Comparison of ENCODE assay signal across 10 mouse cellular contexts in genomic region chr12:70360276-70360675, GRCm38 (mm10). TPM values are rescaled to one million over a fixed set of nuclear protein-coding genes. Genes with fewer than 3 reads are reported as not detected.
A peak's percentile ranks its signal among the peaks of the same experiment; 100 is the strongest.
DNase-seq lines count a peak whose midpoint lies in the region; ATAC-seq and TF ChIP-seq lines count a peak whose summit lies in the region.
"Had no signal": no experiment of that assay in that cellular context is flagged by ENCODE, and none has a peak within 500 bp of the region (broad histone marks: within the 10 kb centered on the region; RNA-seq: fewer than 3 reads in every experiment).

No protein-coding gene starts in this region.

- H3K4me1 ChIP-seq in forebrain, postnatal 0 days (ENCODE audit: insufficient read depth): no peaks in the 10 kb centered on the region
- H3K4me1 ChIP-seq in forebrain, embryonic 10.5 days: peaks cover 46% of the 10 kb centered on the region
- peaks cover 10% of the 10 kb centered on the region; the same call in 1 of the 2 replicates for H3K4me1 ChIP-seq in neural tube, embryonic 15.5 days
- 0 out of 2 replicates have a peak, but pooled peaks cover 3% of the 10 kb centered on the region for H3K4me1 ChIP-seq in hindbrain, embryonic 14.5 days (replicated peaks; ENCODE audit: control insufficient read depth, insufficient read depth, low read length)
- H3K4me1 ChIP-seq in midbrain, postnatal 0 days (ENCODE audit: insufficient read depth, low read length): no peaks in the 10 kb centered on the region

- no peak overlapping the region for H3K4me2 ChIP-seq in forebrain, postnatal 0 days (ENCODE audit: low read depth)
- H3K4me2 ChIP-seq in neural tube, embryonic 15.5 days: no peak overlapping the region
- no peak overlapping the region for H3K4me2 ChIP-seq in hindbrain, embryonic 14.5 days (replicated peaks)
- no peak overlapping the region for H3K4me2 ChIP-seq in midbrain, postnatal 0 days (ENCODE audit: low read depth, low read length, poor library complexity, severe bottlenecking)

- no peaks in the 10 kb centered on the region for H3K36me3 ChIP-seq in forebrain, postnatal 0 days (ENCODE audit: insufficient read depth)
- H3K36me3 ChIP-seq in forebrain, embryonic 10.5 days (replicated peaks): no peaks in the 10 kb centered on the region
- no peaks in the 10 kb centered on the region for H3K36me3 ChIP-seq in neural tube, embryonic 15.5 days
- H3K36me3 ChIP-seq in hindbrain, embryonic 14.5 days (replicated peaks; ENCODE audit: control insufficient read depth, insufficient read depth): no peaks in the 10 kb centered on the region
- no peaks in the 10 kb centered on the region for H3K36me3 ChIP-seq in midbrain, postnatal 0 days (ENCODE audit: insufficient read depth, low read length)

- no peak overlapping the region for H3K27ac ChIP-seq in forebrain, postnatal 0 days (ENCODE audit: low read depth, low read length)
- no peak overlapping the region for H3K27ac ChIP-seq in forebrain, embryonic 10.5 days
- no peak overlapping the region for H3K27ac ChIP-seq in neural tube, embryonic 15.5 days (replicated peaks)
- no peak overlapping the region for H3K27ac ChIP-seq in hindbrain, embryonic 14.5 days
- H3K27ac ChIP-seq in midbrain, postnatal 0 days (ENCODE audit: low read depth, low read length): no peak overlapping the region

- peak; percentile 30; the same call in 1 of the 2 replicates for TF ChIP-seq CTCF in forebrain, postnatal 0 days (IDR thresholded peaks at IDR 0.05; ENCODE audit: low read depth)
- TF ChIP-seq CTCF in midbrain, postnatal 0 days (IDR thresholded peaks at IDR 0.05): peak; percentile 27

- no peaks in the 10 kb centered on the region for H3K9me3 ChIP-seq in forebrain, postnatal 0 days (ENCODE audit: low read length)
- H3K9me3 ChIP-seq in forebrain, embryonic 10.5 days: no peaks in the 10 kb centered on the region
- no peaks in the 10 kb centered on the region for H3K9me3 ChIP-seq in neural tube, embryonic 15.5 days (replicated peaks)
- H3K9me3 ChIP-seq in hindbrain, embryonic 14.5 days (ENCODE audit: control insufficient read depth, low read length): no peaks in the 10 kb centered on the region
- no peaks in the 10 kb centered on the region for H3K9me3 ChIP-seq in midbrain, postnatal 0 days (ENCODE audit: low read length)

- intact Hi-C loops in left cerebral cortex, postnatal 25 days (cut with DNase I): no loop called here

- ATAC-seq in forebrain, postnatal 0 days: no peak
- ATAC-seq in neural tube, embryonic 15.5 days (ENCODE audit: low FRiP score): 0 out of 2 replicates have a peak, but pooled peaks have one; percentile 35
- ATAC-seq in hindbrain, embryonic 14.5 days (ENCODE audit: low FRiP score): peak; percentile 34; the same call in 1 of the 2 replicates
- 0 out of 2 replicates have a peak, but pooled peaks have one; percentile 23 for ATAC-seq in midbrain, postnatal 0 days (ENCODE audit: low FRiP score)

- H3K4me3 ChIP-seq in forebrain, postnatal 0 days (ENCODE audit: low read depth, low read length): no peak overlapping the region
- no peak overlapping the region for H3K4me3 ChIP-seq in forebrain, embryonic 10.5 days
- H3K4me3 ChIP-seq in neural tube, embryonic 15.5 days (replicated peaks): no peak overlapping the region
- H3K4me3 ChIP-seq in hindbrain, embryonic 14.5 days (replicated peaks; ENCODE audit: low read length): no peak overlapping the region
- no peak overlapping the region for H3K4me3 ChIP-seq in midbrain, postnatal 0 days (ENCODE audit: low read depth, low read length)

- DNase-seq in forebrain, postnatal 0 days: no peak
- DNase-seq in forebrain, embryonic 10.5 days (ENCODE audit: extremely low spot score, low spot score): no peak
- DNase-seq in neural tube, embryonic 10.5 days (ENCODE audit: extremely low spot score, low spot score): no peak
- no peak for DNase-seq in hindbrain, embryonic 14.5 days (ENCODE audit: low spot score)
- no peak for DNase-seq in midbrain, postnatal 0 days (ENCODE audit: low spot score)
- no peak for DNase-seq in kidney, adult 11 months
- no peak for DNase-seq in left cerebral cortex, postnatal 25 days (ENCODE audit: low spot score in 2 of 2)
- DNase-seq: cerebellum, adult 2 months; kidney, postnatal 14 days had no signal

- no peaks in the 10 kb centered on the region for H3K27me3 ChIP-seq in forebrain, postnatal 0 days (ENCODE audit: insufficient read depth, low read length)
- H3K27me3 ChIP-seq in forebrain, embryonic 10.5 days (ENCODE audit: poor library complexity, severe bottlenecking): 0 out of 2 replicates have a peak, but pooled peaks cover 4% of the 10 kb centered on the region
- H3K27me3 ChIP-seq in neural tube, embryonic 15.5 days (replicated peaks): no peaks in the 10 kb centered on the region
- no peaks in the 10 kb centered on the region for H3K27me3 ChIP-seq in hindbrain, embryonic 14.5 days (ENCODE audit: control insufficient read depth, insufficient read depth, low read length)
- no peaks in the 10 kb centered on the region for H3K27me3 ChIP-seq in midbrain, postnatal 0 days (ENCODE audit: insufficient read depth, low read length)

- WGBS in forebrain, postnatal 0 days: 91% methylated on average over 5 of the region's 5 CpGs
- WGBS in forebrain, embryonic 10.5 days: 87% methylated on average over 5 of the region's 5 CpGs
- 90% methylated on average over 5 of the region's 5 CpGs for WGBS in neural tube, embryonic 15.5 days
- WGBS in hindbrain, embryonic 14.5 days: 87% methylated on average over 5 of the region's 5 CpGs
- 87% methylated on average over 5 of the region's 5 CpGs for WGBS in midbrain, postnatal 0 days

- no peak overlapping the region for H3K9ac ChIP-seq in forebrain, postnatal 0 days
- H3K9ac ChIP-seq in neural tube, embryonic 15.5 days (replicated peaks): no peak overlapping the region
- H3K9ac ChIP-seq in hindbrain, embryonic 14.5 days: no peak overlapping the region
- H3K9ac ChIP-seq in midbrain, postnatal 0 days (replicated peaks; ENCODE audit: low read length, poor library complexity, severe bottlenecking): no peak overlapping the region

RNA-seq across cellular contexts. Expression of gene Trim9, which starts 12.9 kb away (rescaled TPM):
- 114 and 135 TPM in 2 replicates for total RNA-seq in forebrain, postnatal 0 days (2014; rRNA removed)
- polyA plus RNA-seq in forebrain, postnatal 0 days (2015; fragmentation: Nextera tagmentation; extraction: Ambion mirVana): 67.0 and 96.8 TPM in 2 replicates
- polyA plus RNA-seq in forebrain, embryonic 10.5 days (2016; fragmentation: Nextera tagmentation; extraction: Ambion mirVana): 8.7 and 10.1 TPM in 2 replicates
- polyA plus RNA-seq in neural tube, embryonic 15.5 days (2015; fragmentation: Nextera tagmentation; extraction: Ambion mirVana): 90.1 and 101 TPM in 2 replicates
- 77.8 and 94.9 TPM in 2 replicates for polyA plus RNA-seq in hindbrain, embryonic 14.5 days (2014; fragmentation: Nextera tagmentation; extraction: Ambion mirVana)
- total RNA-seq in midbrain, postnatal 0 days (2014; rRNA removed): 219 and 234 TPM in 2 replicates
- 116 and 120 TPM in 2 replicates for polyA plus RNA-seq in midbrain, postnatal 0 days (2015; fragmentation: Nextera tagmentation; extraction: Ambion mirVana)
- 100 to 1,000 TPM; 413 to 444 TPM for total RNA-seq in left cerebral cortex, postnatal 25 days (2021)
